Mouse (Mus musculus): ENCODE measurements around the gene Zfp819.

Zfp819 gene

GRCm38 (mm10) chr7:43606896-43607742, at the start of gene Zfp819:
Gene Zfp819, plus strand, starts transcription at chr7:43607169.
- DNase-seq (ENCODE audit: low read depth, low spot score) = peak; percentile 71

- DNase-seq (ENCODE audit: low read depth, low spot score) = peak; percentile 94
Measured at GRCm38 (mm10) chr7:43562006-43562633, 44.8 kb upstream of the Zfp819 start, which contains the start of gene Zfp658. Gene Zfp658, plus strand, starts transcription at chr7:43562256.

GRCm38 (mm10) chr7:43562651-43563070, 44.3 kb upstream of the Zfp819 start:
- peak; percentile 46 for DNase-seq (ENCODE audit: low read depth, low spot score)

- DNase-seq (ENCODE audit: low read depth, low spot score) = no peak
Measured at GRCm38 (mm10) chr7:43563300-43563699, 43.7 kb upstream of the Zfp819 start.

GRCm38 (mm10) chr7:43571216-43571615, 35.8 kb upstream of the Zfp819 start:
- no peak for DNase-seq (ENCODE audit: low read depth, low spot score)

GRCm38 (mm10) chr7:43579440-43580171, 27.4 kb upstream of the Zfp819 start, which contains the start of gene Zfp719:
Gene Zfp719, plus strand, starts transcription at chr7:43579610.
- peak; percentile 97 for DNase-seq (ENCODE audit: low read depth, low spot score)

- no peak for DNase-seq (ENCODE audit: low read depth, low spot score)
Measured at GRCm38 (mm10) chr7:43580526-43580925, 26.4 kb upstream of the Zfp819 start.

GRCm38 (mm10) chr7:43584790-43585189, 22.2 kb upstream of the Zfp819 start:
- no peak for DNase-seq (ENCODE audit: low read depth, low spot score)

- DNase-seq (ENCODE audit: low read depth, low spot score) = no peak
Measured at GRCm38 (mm10) chr7:43601884-43602283, 5.1 kb upstream of the Zfp819 start.

GRCm38 (mm10) chr7:43607743-43608287, 846 bp downstream of the Zfp819 start:
- no peak for DNase-seq (ENCODE audit: low read depth, low spot score)

GRCm38 (mm10) chr7:43608316-43608824, 1.4 kb downstream of the Zfp819 start:
- no peak for DNase-seq (ENCODE audit: low read depth, low spot score)

- DNase-seq (ENCODE audit: low read depth, low spot score) = no peak
Measured at GRCm38 (mm10) chr7:43613816-43614551, 7.0 kb downstream of the Zfp819 start.

GRCm38 (mm10) chr7:43622927-43623326, 16.0 kb downstream of the Zfp819 start:
- DNase-seq (ENCODE audit: low read depth, low spot score) = no peak

- DNase-seq (ENCODE audit: low read depth, low spot score) = peak; percentile 8
Measured at GRCm38 (mm10) chr7:43623819-43624218, 16.9 kb downstream of the Zfp819 start.

GRCm38 (mm10) chr7:43625065-43625464, 18.1 kb downstream of the Zfp819 start:
- DNase-seq (ENCODE audit: low read depth, low spot score) = no peak

- no peak for DNase-seq (ENCODE audit: low read depth, low spot score)
Measured at GRCm38 (mm10) chr7:43625794-43626422, 18.9 kb downstream of the Zfp819 start.

- no peak for DNase-seq (ENCODE audit: low read depth, low spot score)
Measured at GRCm38 (mm10) chr7:43633940-43634339, 27.0 kb downstream of the Zfp819 start.

- DNase-seq (ENCODE audit: low read depth, low spot score) = no peak
Measured at GRCm38 (mm10) chr7:43634500-43634899, 27.5 kb downstream of the Zfp819 start, which contains the start of gene Ceacam18. Gene Ceacam18, plus strand, starts transcription at chr7:43634707.

- no peak for DNase-seq (ENCODE audit: low read depth, low spot score)
Measured at GRCm38 (mm10) chr7:43636194-43636593, 29.2 kb downstream of the Zfp819 start.

- DNase-seq (ENCODE audit: low read depth, low spot score) = no peak
Measured at GRCm38 (mm10) chr7:43637118-43637517, 30.1 kb downstream of the Zfp819 start.
